Mouse (Mus musculus) liver, adult (tissue): ENCODE data around the gene Fam124b.

Source experiments
- GATA4 ChIP-seq: IDR thresholded peaks from 2 replicates; pipeline ENCODE4 v1.6.1; 2014; ENCODE audit warnings: mild to moderate bottlenecking, low read length; ENCODE audit not compliant: insufficient replicate concordance

Gene Fam124b

DNA sequence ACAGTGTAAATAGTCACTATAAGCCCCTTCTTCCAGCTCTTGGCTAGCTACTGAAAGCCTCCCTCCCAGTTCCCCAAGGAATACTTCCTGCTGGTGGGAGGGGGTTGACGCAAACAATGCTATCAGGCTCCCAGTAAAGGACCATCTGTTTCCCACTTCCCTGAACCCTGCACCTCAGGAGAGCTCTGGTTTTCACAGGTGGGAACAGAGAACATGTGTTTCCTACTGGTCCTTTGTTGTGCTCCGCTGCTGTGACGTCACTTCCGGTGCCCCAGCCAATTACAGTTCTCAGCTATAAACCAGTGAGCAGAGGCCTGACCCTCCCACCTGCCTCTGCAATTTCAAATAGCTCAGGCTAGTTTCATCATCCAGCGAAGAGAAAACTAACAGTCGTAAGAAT, at the start of gene Fam124b:
Gene Fam124b (minus strand): TSS at position 206 of the 400 bp plus-strand sequence.
- no peak for TF ChIP-seq GATA4

DNA sequence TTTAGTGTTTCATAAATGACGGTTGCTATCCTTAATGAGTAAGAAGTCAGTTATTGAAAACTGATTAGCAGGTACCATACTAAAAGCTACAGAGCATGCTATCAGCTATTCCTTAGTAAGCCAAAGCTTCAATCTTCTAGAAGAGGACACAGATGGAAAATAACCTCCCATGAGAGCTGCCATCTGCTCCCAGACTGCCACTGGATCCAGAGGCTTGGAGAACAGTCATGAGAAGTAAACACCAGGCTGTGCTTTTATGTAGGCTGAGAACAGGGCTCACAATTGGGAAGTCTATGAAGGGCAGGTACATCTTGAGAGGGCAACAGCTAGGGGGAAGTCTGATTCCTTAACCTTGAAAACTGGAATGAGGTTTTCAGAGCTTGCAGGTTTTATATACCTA, 42.2 kb upstream of the Fam124b start:
- no peak for TF ChIP-seq GATA4

DNA sequence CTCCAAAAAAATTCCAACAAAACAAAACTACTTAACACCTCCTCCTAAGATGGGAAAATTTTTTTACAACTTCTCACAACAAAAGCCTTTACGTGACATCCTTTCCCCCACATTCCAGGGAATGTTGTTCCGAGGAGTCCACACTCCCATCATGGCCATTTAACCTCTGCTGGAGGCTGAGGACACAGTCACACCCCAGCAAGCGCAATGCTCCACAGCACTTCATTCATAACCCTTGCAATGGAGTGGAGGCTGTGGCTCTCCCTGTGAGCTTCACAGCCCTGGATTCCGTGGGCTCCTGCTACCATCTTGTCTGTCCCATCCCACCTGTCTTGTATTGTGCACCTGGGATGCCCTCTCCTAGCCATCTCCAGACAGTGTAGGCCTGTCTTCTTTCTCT, 40.4 kb upstream of the Fam124b start:
- TF ChIP-seq GATA4, result no peak

DNA sequence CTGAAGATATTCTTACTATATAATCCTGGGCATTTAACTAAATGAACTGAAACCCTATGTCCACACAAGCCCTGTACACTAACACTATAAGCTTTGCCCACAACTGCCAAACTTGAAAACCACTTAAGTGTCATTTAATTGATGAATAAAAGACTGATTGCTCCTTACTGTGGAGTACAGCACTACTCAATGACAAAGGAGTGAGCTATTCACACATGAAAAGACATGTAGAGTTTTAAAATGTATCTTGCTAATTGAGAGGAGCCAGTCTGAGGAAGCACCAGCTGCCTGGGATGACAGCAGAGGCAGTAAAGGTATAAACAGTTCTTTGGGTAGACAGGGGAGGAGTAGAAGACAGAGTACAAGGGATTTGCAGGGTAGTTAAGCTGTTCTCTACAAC, 35.0 kb upstream of the Fam124b start:
- no peak for TF ChIP-seq GATA4

DNA sequence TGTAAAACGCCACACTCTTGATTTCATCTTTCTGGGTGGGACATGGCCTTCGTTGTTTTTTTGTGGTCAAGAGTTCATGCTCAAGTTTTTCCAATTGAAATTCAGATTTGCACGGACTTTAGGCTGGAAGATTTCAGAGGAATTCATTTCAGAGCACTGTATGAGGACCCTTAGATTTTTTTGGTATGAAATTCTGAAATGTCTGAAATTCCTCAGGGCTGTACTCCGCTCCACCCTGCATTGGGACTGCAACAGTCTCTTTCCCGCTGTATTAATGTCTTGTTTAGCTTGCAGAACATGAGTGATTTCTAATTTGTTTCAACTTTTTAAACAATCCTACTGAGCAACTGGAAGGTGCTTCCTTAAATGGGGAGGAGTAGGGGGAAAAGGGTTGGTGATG, 32.0 kb upstream of the Fam124b start:
- no peak for TF ChIP-seq GATA4

DNA sequence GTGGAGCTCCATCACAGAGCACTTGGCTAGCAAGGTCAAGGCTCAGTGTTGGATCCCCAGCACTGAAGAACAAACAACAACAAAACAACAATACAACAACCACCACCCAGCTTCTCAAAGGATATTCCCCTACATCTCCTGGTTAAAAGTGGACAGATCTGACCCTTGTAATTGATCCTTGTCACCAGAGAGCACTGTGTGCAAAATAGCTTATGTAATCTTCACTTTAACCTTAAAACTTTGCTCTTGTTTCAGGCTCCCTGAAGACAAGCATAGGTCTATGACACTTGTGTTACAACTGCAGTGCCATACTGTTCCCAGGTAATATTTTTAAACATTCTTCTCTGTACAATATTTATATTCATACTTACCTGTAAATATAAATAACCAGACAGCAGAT, 28.9 kb upstream of the Fam124b start:
- TF ChIP-seq GATA4, result no peak

DNA sequence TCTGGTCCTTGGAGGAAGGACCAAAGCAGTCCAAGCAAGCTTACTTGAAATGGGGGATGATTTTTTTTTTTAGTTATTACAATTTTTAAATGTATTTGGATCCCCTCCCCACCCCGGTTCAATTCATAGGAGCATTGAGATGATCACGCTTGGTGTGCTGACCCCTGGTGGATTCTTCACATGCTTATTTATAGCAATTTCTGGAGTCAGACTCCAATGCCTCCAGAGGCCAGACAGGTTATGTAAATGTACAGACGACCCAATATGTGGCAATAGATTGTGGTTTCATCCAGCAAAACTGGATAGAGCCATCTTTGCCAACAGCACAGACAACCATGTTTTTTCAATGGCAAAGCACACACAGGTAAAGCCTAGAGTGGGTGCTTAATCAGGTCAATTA, 25.9 kb upstream of the Fam124b start:
- TF ChIP-seq GATA4, result no peak

DNA sequence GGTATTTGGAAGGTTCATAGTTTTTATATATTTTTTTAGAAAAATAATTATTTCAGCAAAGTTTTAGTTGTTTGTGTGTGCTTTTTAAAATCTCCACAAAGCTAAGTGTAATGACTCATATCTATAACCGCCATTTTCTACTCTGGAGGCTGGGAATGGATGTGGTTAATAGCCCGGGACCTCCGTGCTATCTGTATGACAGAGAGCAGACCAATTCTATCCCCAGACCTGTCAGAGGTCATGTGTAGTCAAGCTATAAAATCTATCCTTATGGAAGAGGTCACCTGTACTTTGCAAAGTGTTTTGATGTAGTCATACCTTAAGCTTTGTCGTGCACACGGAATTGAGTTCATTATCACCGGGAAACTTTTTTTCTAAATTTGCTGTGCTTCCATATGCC, 23.3 kb upstream of the Fam124b start:
- no peak for TF ChIP-seq GATA4

DNA sequence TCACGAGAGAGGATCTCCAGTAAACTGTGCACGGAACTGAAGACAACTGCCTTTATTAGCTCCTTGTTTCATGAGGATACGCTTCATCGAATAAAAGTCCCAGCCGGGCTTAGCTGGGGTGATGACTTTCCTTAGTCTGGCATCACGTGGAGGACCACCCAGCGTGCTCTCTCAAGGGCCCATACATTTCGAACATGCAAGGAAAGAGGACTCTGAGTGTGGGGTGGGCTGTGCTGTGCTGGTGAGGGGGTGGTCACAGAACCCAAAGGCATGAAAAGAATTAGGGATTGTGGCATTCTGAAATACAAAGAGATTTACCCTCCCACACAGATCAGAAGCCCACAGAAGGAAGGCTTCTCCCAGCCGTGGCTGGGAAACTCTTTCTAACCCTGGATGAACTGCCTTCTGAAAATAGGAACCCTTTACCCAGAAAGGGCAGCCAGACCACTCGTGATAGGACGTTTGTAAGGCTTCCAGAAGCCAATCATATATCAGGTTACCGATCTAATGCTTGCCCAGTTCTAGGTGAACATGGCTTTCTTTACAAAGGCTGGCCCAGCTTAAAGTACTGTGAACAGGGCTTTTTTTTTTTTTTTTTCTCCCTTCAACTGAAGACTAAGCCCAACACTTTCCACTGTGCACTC, 21.9 kb upstream of the Fam124b start:
- TF ChIP-seq GATA4, result no peak

DNA sequence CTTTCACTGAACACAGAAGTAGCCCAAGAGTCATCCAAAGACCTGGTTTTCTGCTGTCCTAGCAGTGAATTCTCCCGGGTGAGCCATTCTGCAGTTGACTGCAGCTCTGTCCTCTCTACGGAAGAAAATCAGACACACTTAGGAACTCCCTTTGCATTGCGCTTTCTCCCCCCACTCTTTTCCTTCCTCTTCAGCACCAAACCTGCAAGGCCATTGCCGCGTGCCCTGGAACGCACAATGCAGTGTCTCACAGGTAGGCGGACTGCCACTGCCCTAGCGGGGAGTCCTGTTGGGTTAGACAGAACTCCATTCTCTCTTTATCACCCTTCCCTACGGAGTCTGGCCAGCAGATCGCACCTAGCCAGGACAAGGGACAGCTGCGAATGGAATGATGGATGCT, 21.2 kb upstream of the Fam124b start:
- TF ChIP-seq GATA4, result no peak

DNA sequence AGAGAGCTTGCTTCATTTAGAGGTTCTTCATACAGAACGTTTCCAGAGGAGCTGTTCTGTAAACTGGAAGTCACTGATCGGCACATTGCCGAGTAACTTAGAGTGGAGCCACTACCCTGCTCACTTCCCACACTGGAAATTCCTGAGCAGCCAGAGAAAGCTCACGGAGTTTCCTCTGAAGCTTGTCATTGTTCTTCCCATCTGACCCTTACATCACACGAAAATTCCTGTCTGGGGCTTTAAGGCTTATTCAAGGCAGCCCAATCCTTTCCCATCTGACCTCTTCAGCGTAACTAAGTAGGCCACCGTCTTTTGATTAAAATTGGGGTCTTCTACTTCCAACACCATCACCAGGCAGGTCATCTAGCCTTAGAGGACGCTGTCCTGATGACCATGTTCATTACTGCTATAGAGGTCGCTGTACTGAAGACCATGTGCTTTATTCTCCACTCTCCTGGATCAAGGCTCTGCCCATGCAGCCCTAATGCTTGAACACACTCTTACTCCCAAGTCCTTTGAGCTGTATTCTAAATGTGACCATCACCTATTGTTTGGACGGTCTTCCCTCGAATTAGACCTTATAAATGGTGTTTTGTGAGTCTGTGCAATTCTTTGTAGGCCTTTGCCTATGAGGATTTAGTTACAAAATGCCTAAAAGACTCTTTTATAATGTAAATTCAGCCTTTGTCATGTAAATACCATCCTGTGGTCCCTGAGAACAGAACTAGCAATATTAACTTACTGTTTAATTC, 18.9 kb upstream of the Fam124b start:
- no peak for TF ChIP-seq GATA4

DNA sequence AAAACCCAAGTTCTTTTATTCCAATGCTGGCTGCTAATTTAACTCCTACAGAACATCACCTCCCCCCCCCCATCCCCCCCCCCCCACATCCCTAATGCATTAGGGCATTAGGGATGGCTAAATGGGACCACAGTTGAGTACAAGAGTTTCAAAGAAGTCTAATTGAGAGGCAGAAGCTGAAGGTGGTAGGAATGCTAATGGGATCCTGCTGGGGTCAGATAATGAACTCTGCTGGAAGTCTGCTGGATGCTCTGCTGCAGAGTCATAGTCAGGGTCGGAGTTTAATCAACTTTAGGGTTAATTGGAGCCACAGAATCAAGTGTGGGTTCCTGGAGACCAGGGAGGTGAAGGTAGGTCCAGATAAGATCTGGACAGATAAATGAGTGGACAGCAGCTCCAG, 17.9 kb upstream of the Fam124b start:
- no peak for TF ChIP-seq GATA4

DNA sequence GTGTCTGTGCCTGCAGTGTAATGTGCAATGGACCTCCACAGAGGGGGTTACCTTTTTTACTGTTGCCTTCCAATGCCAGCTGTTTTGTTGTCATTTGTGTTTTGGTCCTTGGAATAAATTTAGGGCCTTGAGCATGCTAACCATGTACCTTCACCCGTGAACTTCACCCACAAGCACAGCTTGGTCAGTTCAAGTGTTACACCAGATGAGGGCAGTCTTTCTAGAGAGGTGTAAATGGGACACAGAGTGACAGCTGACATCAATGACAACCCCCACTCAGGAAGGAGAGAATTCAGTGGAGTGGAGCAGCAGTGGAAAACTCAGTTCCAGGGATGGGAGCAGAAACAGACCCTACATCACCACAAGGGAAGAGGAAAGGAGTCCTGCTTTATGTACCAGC, 12.3 kb upstream of the Fam124b start:
- TF ChIP-seq GATA4, result no peak

DNA sequence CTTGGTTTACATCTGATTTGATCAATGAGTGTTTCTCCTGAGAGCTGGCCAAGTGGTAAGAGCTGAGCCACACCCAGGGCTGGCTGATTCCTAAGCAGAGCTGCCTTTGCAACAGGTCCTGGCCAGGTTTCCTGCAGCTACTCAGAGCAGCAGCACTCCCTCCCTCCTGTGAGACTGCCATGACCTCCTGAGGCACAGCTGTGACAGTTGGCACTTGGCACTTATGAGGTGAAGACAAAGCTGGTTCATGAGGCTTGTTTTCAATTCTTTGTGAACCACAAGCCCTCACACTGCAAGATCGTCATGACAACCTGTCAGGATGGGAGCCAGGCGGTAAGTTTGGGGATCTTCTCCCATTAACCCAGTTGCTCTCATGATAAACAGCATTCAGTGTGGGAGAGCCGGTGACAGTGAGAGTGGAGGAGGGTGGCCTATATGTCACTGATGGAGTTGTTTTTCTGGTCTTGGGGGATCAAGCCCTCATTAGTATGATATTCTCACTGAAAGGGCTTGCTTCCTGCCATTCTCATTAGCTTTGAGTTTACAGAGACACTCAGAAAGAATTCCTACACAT, 6.7 kb upstream of the Fam124b start:
- TF ChIP-seq GATA4, result no peak

DNA sequence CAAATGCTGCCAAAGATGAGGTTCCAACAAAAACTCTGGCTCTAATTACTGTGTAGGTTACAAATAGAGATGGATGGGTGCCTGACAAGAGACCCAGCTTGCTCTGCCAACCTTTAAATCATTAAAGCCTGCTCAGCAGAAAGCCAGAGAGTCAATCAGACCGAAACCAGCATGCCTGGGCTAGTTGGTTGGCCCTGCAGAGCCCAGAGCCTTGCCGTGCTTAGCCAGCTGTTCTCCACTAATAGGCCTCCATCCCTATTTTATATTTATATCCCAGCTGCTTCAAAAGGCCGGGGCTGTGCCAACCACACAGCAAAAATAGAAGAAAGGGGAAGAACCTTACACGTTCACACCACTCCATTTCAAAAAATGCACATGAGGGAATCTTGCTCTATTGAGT, 2.9 kb upstream of the Fam124b start:
- no peak for TF ChIP-seq GATA4

DNA sequence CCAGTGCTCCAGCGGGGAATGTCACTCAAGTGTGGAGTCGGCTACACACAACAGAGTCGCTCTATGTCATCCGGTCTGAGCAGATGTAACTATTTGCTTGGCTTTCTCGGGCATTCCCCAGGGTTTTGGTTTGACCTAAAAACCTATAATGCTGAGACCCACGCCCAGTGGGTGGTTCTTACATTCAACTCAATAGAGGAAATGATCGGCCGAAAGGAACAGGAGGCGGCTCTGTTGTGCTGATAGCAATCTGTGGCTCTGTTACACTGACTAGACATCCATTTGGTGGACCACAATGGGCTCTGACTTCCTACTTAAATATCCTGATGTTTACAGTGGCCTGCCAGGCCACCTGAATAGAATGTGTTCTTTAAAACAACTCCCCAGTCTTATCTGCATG, 4.4 kb downstream of the Fam124b start:
- TF ChIP-seq GATA4, result no peak
